Mouse (Mus musculus) brain, embryonic 14.5 days (tissue): ENCODE measurements at regions not wholly inside any gene's neighbourhood (a gene's known extent, or its start where the extent isn't known, plus 50 kb on each side); places are given as distances from the start of the nearest gene placed in this dataset.

Experiments used
- CTCF ChIP-seq: fragments of 200-500 bp; IDR thresholded peaks from 2 replicates; pipeline ENCODE4 v1.5.1; 2012; ENCODE audit warnings: inconsistent platforms, mild to moderate bottlenecking, moderate library complexity, borderline replicate concordance; ENCODE audit not compliant: insufficient read depth, insufficient read length; ENCODE audit errors: extremely low read depth
- POLR2A ChIP-seq: fragments of 200-500 bp; IDR thresholded peaks from 2 replicates; pipeline ENCODE4 v1.6.1; 2012; ENCODE audit warnings: mild to moderate bottlenecking, inconsistent platforms, borderline replicate concordance; ENCODE audit not compliant: poor library complexity, insufficient read depth, insufficient read length, severe bottlenecking; ENCODE audit errors: extremely low read depth

- no peak for TF ChIP-seq CTCF
- no peak for TF ChIP-seq POLR2A
These were observed 78.8 kb downstream of the Foxa2 start for GRCm38 (mm10) chr2:147967829-147968529.
